Mouse (Mus musculus) midbrain, embryonic 10.5 days (tissue): ENCODE measurements around the gene Crabp2. TPM values are rescaled to one million over a fixed set of nuclear protein-coding genes. Genes with fewer than 3 reads are reported as not detected.

ENCODE experiments used
- DNase-seq: peaks from one replicate; pipeline ENCODE4 v3.0.0-alpha.2; 2017; ENCODE audit warnings: low spot score
- H3K27ac ChIP-seq: fragments of 300-500 bp; sonication (generic); replicated peaks from 2 replicates; pipeline ENCODE4 v1.5.1; 2016; ENCODE audit warnings: mild to moderate bottlenecking
- H3K27me3 ChIP-seq: fragments of 300-500 bp; sonication (generic); 2 replicates; pipeline ENCODE4 v1.6.1; 2016; ENCODE audit warnings: low read depth, mild to moderate bottlenecking; ENCODE audit not compliant: poor library complexity, severe bottlenecking
- H3K36me3 ChIP-seq: fragments of 300-500 bp; sonication (generic); 2 replicates; pipeline ENCODE4 v1.6.1; 2016; ENCODE audit warnings: mild to moderate bottlenecking, moderate library complexity
- H3K4me1 ChIP-seq: fragments of 300-500 bp; sonication (generic); 2 replicates; pipeline ENCODE4 v1.6.1; 2016
- H3K4me3 ChIP-seq: fragments of 300-500 bp; sonication (generic); 2 replicates; pipeline ENCODE4 v1.5.1; 2016; ENCODE audit warnings: mild to moderate bottlenecking, moderate library complexity
- H3K9me3 ChIP-seq: fragments of 300-500 bp; sonication (generic); replicated peaks from 2 replicates; pipeline ENCODE4 v1.6.1; 2016; ENCODE audit warnings: mild to moderate bottlenecking
- WGBS: fragments of 180-500 bp; shearing (Covaris S2); methylation state at CpG from one replicate; pipeline ENCODE4 v1.1.7; 2016; 5-methylcytosine and 5-hydroxymethylcytosine counted together
- polyA plus RNA-seq: library from polyadenylated mRNA; unstranded; fragments of >200 nt; fragmentation: Nextera tagmentation; extraction: Ambion mirVana; gene quantifications from 2 replicates; pipeline ENCODE4 v1.2.1, GENCODE M21; 2016

Crabp2 gene
- polyA plus RNA-seq, 1 experiment from 2014 or later: 684 TPM

GRCm38 (mm10) chr3:87910573-87911141 is 37.8 kb upstream of the Crabp2 start:
- peak; percentile 85 for DNase-seq
- Histone ChIP-seq H3K27me3 (no peaks in the 10 kb centered on the region), H3K9me3 (no peaks in the 10 kb centered on the region), H3K4me3 (peak overlapping the region; percentile 80), H3K36me3 (peaks cover 32% of the 10 kb centered on the region), H3K4me1 (peaks cover 64% of the 10 kb centered on the region), H3K27ac (peak overlapping the region; percentile 90)
- 4% methylated on average over 12 of the region's 12 CpGs for WGBS

GRCm38 (mm10) chr3:87913491-87913890 is 35.0 kb upstream of the Crabp2 start:
- Histone ChIP-seq H3K9me3 (no peaks in the 10 kb centered on the region), H3K4me1 (peaks cover 44% of the 10 kb centered on the region), H3K36me3 (peaks cover 53% of the 10 kb centered on the region), H3K4me3 (no peak overlapping the region), H3K27ac (no peak overlapping the region), H3K27me3 (no peaks in the 10 kb centered on the region)
- no peak for DNase-seq
- 86% methylated on average over 7 of the region's 7 CpGs for whole genome bisulfite sequencing

GRCm38 (mm10) chr3:87913891-87914290 is 34.6 kb upstream of the Crabp2 start:
- WGBS: 95% methylated on average over 10 of the region's 10 CpGs
- H3K27me3 ChIP-seq: no peaks in the 10 kb centered on the region
- DNase-seq: no peak
- no peaks in the 10 kb centered on the region for H3K9me3 ChIP-seq
- peaks cover 40% of the 10 kb centered on the region for H3K4me1 ChIP-seq
- H3K4me3 ChIP-seq: no peak overlapping the region
- H3K36me3 ChIP-seq: peaks cover 53% of the 10 kb centered on the region
- no peak overlapping the region for H3K27ac ChIP-seq

GRCm38 (mm10) chr3:87916990-87917389 is 31.5 kb upstream of the Crabp2 start:
- 89% methylated on average over 1 of the region's 1 CpGs for WGBS
- H3K36me3 ChIP-seq: peaks cover 63% of the 10 kb centered on the region
- peaks cover 24% of the 10 kb centered on the region for H3K4me1 ChIP-seq
- no peak overlapping the region for H3K27ac ChIP-seq
- no peaks in the 10 kb centered on the region for H3K27me3 ChIP-seq
- no peak overlapping the region for H3K4me3 ChIP-seq
- H3K9me3 ChIP-seq: no peaks in the 10 kb centered on the region
- DNase-seq: no peak

GRCm38 (mm10) chr3:87918551-87918950 is 29.9 kb upstream of the Crabp2 start:
- no peak overlapping the region for H3K4me3 ChIP-seq
- peaks cover 15% of the 10 kb centered on the region for H3K4me1 ChIP-seq
- peaks cover 68% of the 10 kb centered on the region for H3K36me3 ChIP-seq
- no peaks in the 10 kb centered on the region for H3K9me3 ChIP-seq
- no peak overlapping the region for H3K27ac ChIP-seq
- no peaks in the 10 kb centered on the region for H3K27me3 ChIP-seq
- 95% methylated on average over 1 of the region's 1 CpGs for WGBS
- no peak for DNase-seq

- WGBS: under 1% methylated on average over 30 of the region's 30 CpGs
- peaks cover 68% of the 10 kb centered on the region for H3K36me3 ChIP-seq
- no peaks in the 10 kb centered on the region for H3K9me3 ChIP-seq
- peaks cover 15% of the 10 kb centered on the region for H3K4me1 ChIP-seq
- peak within 1 kb of the TSS; percentile 78 for H3K4me3 ChIP-seq
- DNase-seq: peak; percentile 76
- no peaks in the 10 kb centered on the region for H3K27me3 ChIP-seq
- peak within 1 kb of the TSS; percentile 82 for H3K27ac ChIP-seq
Observed at GRCm38 (mm10) chr3:87919336-87920108, 28.9 kb upstream of the Crabp2 start, which contains the start of gene Mrpl24. Gene Mrpl24 (plus strand): TSS chr3:87919506.

GRCm38 (mm10) chr3:87920270-87920943 is 28.1 kb upstream of the Crabp2 start:
- WGBS: 73% methylated on average over 9 of the region's 9 CpGs
- DNase-seq: no peak
- H3K36me3 ChIP-seq: peaks cover 68% of the 10 kb centered on the region

GRCm38 (mm10) chr3:87924996-87925395 is 23.5 kb upstream of the Crabp2 start:
- Histone ChIP-seq H3K4me1 (peaks cover 26% of the 10 kb centered on the region), H3K4me3 (no peak overlapping the region), H3K27me3 (no peaks in the 10 kb centered on the region), H3K9me3 (no peaks in the 10 kb centered on the region), H3K27ac (no peak overlapping the region), H3K36me3 (peaks cover 69% of the 10 kb centered on the region)
- DNase-seq: no peak
- WGBS: 88% methylated on average over 7 of the region's 7 CpGs

More at GRCm38 (mm10) chr3:87920270-87920943, 28.1 kb upstream of the Crabp2 start:
- Histone ChIP-seq H3K27me3 (no peaks in the 10 kb centered on the region), H3K4me3 (peak overlapping the region; percentile 78), H3K4me1 (peaks cover 15% of the 10 kb centered on the region), H3K9me3 (no peaks in the 10 kb centered on the region), H3K27ac (no peak overlapping the region)

GRCm38 (mm10) chr3:87927452-87927851 is 21.0 kb upstream of the Crabp2 start:
- Histone ChIP-seq H3K4me3 (no peak overlapping the region), H3K27me3 (no peaks in the 10 kb centered on the region), H3K27ac (no peak overlapping the region), H3K36me3 (peaks cover 69% of the 10 kb centered on the region), H3K9me3 (no peaks in the 10 kb centered on the region), H3K4me1 (peaks cover 38% of the 10 kb centered on the region)
- DNase-seq: no peak
- 95% methylated on average over 5 of the region's 5 CpGs for WGBS

- no peak for DNase-seq
- Histone ChIP-seq H3K4me3 (peak overlapping the region; percentile 97), H3K27ac (peak overlapping the region; percentile 96), H3K36me3 (peaks cover 69% of the 10 kb centered on the region), H3K9me3 (no peaks in the 10 kb centered on the region), H3K27me3 (no peaks in the 10 kb centered on the region), H3K4me1 (peaks cover 43% of the 10 kb centered on the region)
- 7% methylated on average over 26 of the region's 26 CpGs for WGBS
Observed at GRCm38 (mm10) chr3:87929341-87930077, 19.0 kb upstream of the Crabp2 start.

GRCm38 (mm10) chr3:87930078-87930795 is 18.2 kb upstream of the Crabp2 start, which contains the start of the genes Isg20l2 and Rrnad1:
Gene Isg20l2 (plus strand): TSS chr3:87930314.
Gene Rrnad1 (minus strand): TSS chr3:87930717.
- Histone ChIP-seq H3K4me1 (peaks cover 46% of the 10 kb centered on the region), H3K9me3 (no peaks in the 10 kb centered on the region), H3K4me3 (peak within 1 kb of the TSS; percentile 97), H3K36me3 (peaks cover 69% of the 10 kb centered on the region), H3K27me3 (no peaks in the 10 kb centered on the region), H3K27ac (peak within 1 kb of the TSS; percentile 96)
- WGBS: under 1% methylated on average over 69 of the region's 78 CpGs
- DNase-seq: peak; percentile 98

- Histone ChIP-seq H3K36me3 (peaks cover 77% of the 10 kb centered on the region), H3K4me3 (no peak overlapping the region), H3K27ac (no peak overlapping the region), H3K4me1 (peaks cover 47% of the 10 kb centered on the region), H3K9me3 (no peaks in the 10 kb centered on the region), H3K27me3 (no peaks in the 10 kb centered on the region)
- no peak for DNase-seq
- WGBS: 92% methylated on average over 5 of the region's 5 CpGs
Observed at GRCm38 (mm10) chr3:87934026-87934425, 14.4 kb upstream of the Crabp2 start.
